Mouse (Mus musculus) adrenal gland, postnatal 36 days (tissue): ENCODE results near the gene Fmo1. TPM values are rescaled to one million over a fixed set of nuclear protein-coding genes. Genes with fewer than 3 reads are reported as not detected.
A peak's percentile ranks its signal among the peaks of the same experiment; 100 is the strongest.

Experiments
- DNase-seq, 2 experiments: peaks; one replicate each; pipeline ENCODE4 v3.0.0; 2021; ENCODE audit warnings: mixed read lengths in 1 of 2
- total RNA-seq, 2 experiments: library from RNA; stranded (reverse); gene quantifications; 2 replicates each; pipeline ENCODE4 v1.2.3; 2021

Fmo1 gene
- total RNA-seq, 2 experiments from 2014 or later = 158 to 352 TPM

- no peak for DNase-seq
Observed at GRCm38 (mm10) chr1:162796441-162796840, 70.0 kb downstream of the Fmo1 start.

DNA sequence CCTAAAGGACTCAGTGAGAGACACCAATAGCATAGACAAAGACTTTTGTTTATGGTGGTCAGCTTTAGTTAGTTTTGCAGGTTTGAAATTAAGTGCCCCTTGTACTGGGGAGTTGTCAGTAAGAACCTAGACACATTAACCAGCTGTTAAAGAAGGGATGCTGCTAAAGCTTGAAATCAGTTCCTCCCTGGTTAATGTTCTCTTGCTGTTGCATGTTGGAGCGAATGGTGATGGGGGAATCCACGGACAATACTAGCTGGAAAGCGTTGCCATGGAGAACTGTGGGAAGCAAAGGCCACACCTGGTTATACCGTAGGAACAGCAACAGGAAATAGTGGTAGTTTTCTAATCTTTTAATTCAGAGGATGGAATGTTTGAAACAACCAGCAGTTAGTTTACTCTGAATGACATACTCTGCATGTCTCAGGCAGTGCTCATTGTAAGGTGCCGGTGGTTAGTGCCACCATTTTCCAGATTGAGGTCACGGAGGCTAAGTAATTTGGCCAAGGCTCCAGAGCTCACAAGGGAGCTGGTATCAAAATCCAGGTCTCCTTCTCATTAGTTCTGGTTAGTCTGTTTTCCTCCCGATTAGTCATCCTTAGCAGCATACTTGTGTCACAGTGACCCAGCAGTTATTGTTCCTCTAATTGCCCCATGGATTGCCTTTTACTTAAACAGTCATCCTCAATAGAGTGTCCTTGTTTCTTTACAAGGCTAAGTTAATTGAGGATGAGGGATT lies 73.9 kb downstream of the Fmo1 start:
- peak in 1 of 2 experiments; percentile 10 for DNase-seq

DNA sequence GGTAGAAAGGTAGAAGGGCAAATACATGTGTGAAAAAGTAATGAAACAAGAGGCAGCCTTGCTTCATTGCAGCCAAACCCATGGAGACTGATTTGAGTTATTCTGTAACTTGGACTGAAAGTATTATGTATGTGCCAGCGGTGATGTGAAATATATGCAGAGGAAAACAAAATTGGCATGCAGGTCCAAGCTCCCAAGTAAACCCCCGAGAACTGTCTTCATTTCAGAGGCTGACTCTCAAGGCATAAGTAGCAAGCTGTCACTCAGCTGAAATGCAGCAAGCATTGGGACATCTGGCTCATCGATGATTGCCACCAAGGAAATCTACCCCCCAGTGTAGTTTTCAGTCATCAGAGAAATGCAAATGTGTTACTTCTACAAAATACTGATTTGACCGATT lies 81.2 kb downstream of the Fmo1 start:
- DNase-seq = no peak

GRCm38 (mm10) chr1:162783669-162784248 lies 82.7 kb downstream of the Fmo1 start:
- DNase-seq = no peak

DNA sequence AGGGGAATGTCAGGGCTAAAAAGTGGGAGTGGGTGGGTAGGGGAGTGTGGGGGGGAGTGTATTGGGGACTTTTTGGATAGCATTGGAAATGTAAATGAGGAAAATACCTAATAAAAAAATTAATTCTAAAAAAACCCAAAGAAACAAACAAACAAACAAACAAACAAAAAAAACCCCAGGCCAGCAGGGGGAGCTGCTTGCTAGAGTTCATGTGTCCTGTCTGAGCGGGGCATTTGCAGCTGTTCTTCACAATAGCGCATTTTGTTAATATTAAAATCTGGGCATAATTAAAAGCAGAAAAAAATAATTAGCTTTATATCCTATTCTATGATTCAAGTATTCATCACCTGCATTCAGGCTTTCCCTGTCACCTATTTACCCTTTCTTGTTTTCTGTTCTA lies 85.4 kb downstream of the Fmo1 start:
- peak in 1 of 2 experiments; percentile 19 for DNase-seq

Other genes starting within 250 kb of the Fmo1 start
- 1 to 10 TPM; 2.5 to 3.3 TPM for gene Myoc, start 227.5 kb downstream of the Fmo1 start, total RNA-seq
- gene Myocos, start 208.4 kb downstream of the Fmo1 start, total RNA-seq = not detected
- 100 to 1,000 TPM; 148 to 161 TPM for gene Prrc2c, start 126.1 kb downstream of the Fmo1 start, total RNA-seq
- gene Fmo4, start 52.6 kb downstream of the Fmo1 start, total RNA-seq = 1 to 10 TPM in 1 of 2 experiments, under 1 TPM in 1; 0.93 to 1.1 TPM
- 10 to 100 TPM; 40.5 to 47.1 TPM for gene Fmo2, start 32.1 kb upstream of the Fmo1 start, total RNA-seq
- not detected for gene Fmo6, start 70.9 kb upstream of the Fmo1 start, total RNA-seq
- gene Fmo3, start 117.9 kb upstream of the Fmo1 start, total RNA-seq = under 1 TPM in 1 of 2 experiments, not detected in 1; 0.13 TPM
- not detected for gene Mroh9, start 219.1 kb upstream of the Fmo1 start, total RNA-seq